Mouse (Mus musculus) c-Kit-positive CD71-positive TER-119-negative erythroid progenitor cells, embryonic 14.5 days (primary cell): ENCODE measurements around the gene Yif1a.

Experiments
- DNase-seq: peaks from one replicate; pipeline ENCODE4 v3.0.0-alpha.2; 2013; ENCODE audit warnings: low read depth

Yif1a gene

DNA sequence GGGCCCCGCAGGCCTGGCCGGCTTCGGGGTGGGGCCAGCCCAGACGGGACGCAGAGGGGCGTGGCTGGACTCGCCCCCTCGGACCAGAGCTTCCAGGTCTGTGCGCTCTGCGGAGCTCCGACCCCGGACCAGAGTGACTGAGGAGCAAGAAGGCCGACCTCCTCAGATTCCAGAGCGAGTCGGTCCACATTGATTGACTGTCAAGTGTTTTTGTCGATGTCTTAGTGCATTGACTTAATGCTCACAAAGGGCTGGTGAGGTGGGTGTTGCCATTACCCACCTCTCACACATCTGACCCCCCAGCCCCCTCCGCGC, 30.0 kb downstream of the Yif1a start, which contains the start of gene Klc2:
TSS of gene Klc2 (minus strand) at position 177 of the 315 bp plus-strand sequence.
- DNase-seq = no peak

DNA sequence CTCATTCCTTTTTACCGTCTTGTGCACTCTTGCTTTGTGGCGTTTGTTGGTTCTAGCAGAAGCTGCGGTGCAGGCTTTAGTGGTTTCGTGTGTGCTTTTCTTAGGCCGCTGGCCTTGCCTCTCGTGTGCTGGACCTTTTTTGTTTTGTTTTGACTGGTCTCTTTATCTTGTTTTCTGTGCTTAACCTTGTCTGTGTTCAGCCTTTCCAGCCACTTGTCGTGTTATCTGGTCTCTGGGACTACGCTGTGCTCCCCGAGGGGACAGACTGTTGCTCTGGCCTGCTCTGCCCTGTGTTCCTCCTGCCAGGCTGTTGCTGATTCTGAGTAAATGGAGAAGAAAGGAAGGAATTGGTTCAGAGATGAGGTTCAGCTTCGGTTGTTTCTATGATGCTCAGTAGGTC, 34.2 kb downstream of the Yif1a start:
- no peak for DNase-seq

DNA sequence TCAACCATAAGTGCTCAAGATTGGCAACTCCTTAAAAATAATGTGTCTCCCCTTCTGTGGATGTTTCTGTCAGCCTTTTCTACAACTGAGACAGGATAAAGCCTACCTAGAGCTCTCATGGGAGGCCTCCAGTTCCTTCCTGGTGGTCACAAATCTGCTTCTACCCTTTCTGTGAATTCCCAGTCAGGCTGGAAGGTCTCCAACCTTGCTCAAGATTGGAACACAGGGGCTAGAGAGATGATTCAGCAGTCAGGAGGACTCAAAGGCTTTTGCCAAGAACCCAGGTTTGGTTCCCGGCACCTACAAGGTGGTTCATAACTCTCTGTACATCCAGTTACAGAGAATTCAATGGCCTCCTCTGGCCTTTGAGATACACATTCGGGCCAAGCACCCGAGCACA, 34.9 kb downstream of the Yif1a start:
- DNase-seq = no peak

DNA sequence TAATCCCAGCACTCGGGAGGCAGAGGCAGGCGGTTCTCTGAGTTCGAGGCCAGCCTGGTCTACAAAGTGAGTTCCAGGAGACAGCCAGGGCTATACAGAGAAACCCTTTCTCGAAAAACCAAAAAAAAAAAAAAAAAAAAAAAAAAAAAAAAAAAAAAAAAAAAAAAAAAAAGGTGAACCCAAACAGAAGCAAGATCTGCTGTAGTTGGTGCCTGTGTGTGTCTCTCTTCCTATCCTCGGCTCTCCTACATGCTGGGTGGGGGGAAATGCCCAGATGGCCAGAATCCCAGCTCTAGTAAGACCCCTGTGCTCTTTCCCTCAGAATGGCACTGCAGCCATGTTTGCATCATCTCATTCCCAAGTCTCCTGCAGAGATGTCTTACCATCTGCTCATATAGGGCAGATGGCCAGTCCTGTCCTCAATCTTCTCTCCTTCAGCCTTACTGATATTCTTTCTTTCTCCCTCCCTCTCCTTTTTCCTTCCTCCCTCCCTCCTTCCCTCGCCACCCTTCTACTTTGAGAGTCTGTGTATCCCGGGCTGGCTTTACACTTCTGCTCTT, 35.8 kb downstream of the Yif1a start:
- DNase-seq = no peak

DNA sequence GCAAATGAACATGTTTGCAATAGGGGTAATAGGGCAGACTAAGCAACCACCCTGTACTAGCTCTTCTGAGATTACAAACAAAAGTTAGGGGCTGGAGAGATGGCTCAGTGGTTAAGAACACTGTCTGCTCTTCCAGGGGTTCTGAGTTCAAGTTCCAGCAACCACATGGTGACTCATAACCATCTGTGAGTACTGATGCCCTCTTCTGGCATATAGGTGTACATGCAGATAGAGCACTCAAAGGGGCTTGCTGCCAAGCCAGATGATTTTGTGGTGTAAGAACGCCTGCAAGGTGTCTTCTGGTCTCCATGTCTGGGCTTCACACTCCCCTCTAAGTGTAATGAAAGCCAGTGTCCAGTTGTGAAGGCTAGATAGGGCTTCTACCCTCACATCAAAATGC, 41.4 kb downstream of the Yif1a start:
- DNase-seq = no peak

- no peak for DNase-seq
Measured at GRCm38 (mm10) chr19:5131237-5131636, 42.9 kb downstream of the Yif1a start.

DNA sequence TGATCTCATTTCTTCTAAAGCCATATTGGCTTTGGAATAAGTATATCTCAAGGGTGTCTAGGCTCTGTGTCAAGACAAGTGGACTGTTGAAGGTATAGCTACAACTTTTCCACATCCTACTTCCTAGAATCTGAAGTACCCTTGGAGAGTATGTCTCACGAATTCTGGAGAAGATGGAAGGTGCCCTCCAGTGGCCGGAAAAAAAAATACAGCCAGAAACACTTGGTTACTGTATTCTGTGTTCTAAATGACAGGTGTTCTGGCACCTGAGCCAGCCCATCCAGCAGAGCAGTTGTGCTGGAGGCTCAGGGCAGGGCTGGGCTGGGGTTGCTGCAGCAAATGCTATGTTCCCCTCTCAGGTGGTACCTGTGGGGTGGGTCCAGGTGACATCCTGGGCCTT, 51.3 kb downstream of the Yif1a start:
- DNase-seq = peak; percentile 48
